Mouse (Mus musculus) intestine, embryonic 15.5 days (tissue): Measurements from ENCODE around the gene Tfap4. TPM values are rescaled to one million over a fixed set of nuclear protein-coding genes. Genes with fewer than 3 reads are reported as not detected.

ENCODE experiments used
- ATAC-seq: fragments of 200-750 bp; cut with Nextera tagmentation; 2 replicates; pipeline ENCODE4 v1.8.0; 2017; ENCODE audit warnings: moderate TSS enrichment, moderate library complexity
- H3K27ac ChIP-seq: fragments of 300-500 bp; sonication (generic); 2 replicates; pipeline ENCODE4 v1.5.1; 2015; ENCODE audit warnings: mild to moderate bottlenecking, inconsistent platforms
- H3K27me3 ChIP-seq: fragments of 300-500 bp; sonication (generic); replicated peaks from 2 replicates; pipeline ENCODE4 v1.6.1; 2015; ENCODE audit warnings: inconsistent platforms
- H3K36me3 ChIP-seq: fragments of 300-500 bp; sonication (generic); 2 replicates; pipeline ENCODE4 v1.6.1; 2015; ENCODE audit warnings: inconsistent platforms
- H3K4me1 ChIP-seq: fragments of 300-500 bp; sonication (generic); replicated peaks from 2 replicates; pipeline ENCODE4 v1.6.1; 2015; ENCODE audit warnings: inconsistent platforms
- H3K4me2 ChIP-seq: fragments of 300-500 bp; sonication (generic); replicated peaks from 2 replicates; pipeline ENCODE4 v1.6.1; 2015; ENCODE audit warnings: mild to moderate bottlenecking, inconsistent platforms
- H3K4me3 ChIP-seq: fragments of 300-500 bp; sonication (generic); replicated peaks from 2 replicates; pipeline ENCODE4 v1.5.1; 2015; ENCODE audit warnings: inconsistent platforms
- H3K9ac ChIP-seq: fragments of 300-500 bp; sonication (generic); 2 replicates; pipeline ENCODE4 v1.6.1; 2015; ENCODE audit warnings: inconsistent platforms
- H3K9me3 ChIP-seq: fragments of 300-500 bp; sonication (generic); 2 replicates; pipeline ENCODE4 v1.6.1; 2016; ENCODE audit warnings: inconsistent platforms
- WGBS: fragments of 180-500 bp; shearing (Covaris S2); methylation state at CpG from one replicate; pipeline ENCODE4 v1.1.7; 2015; 5-methylcytosine and 5-hydroxymethylcytosine counted together
- polyA plus RNA-seq: library from polyadenylated mRNA; unstranded; fragments of >200 nt; fragmentation: Nextera tagmentation; extraction: Ambion mirVana; gene quantifications from 2 replicates; pipeline ENCODE4 v1.2.1, GENCODE M21; 2015

The Tfap4 gene
- polyA plus RNA-seq, 1 experiment from 2014 or later = 28.8 TPM

- WGBS = 23% methylated on average over 6 of the region's 6 CpGs
- ATAC-seq = no peak
- Histone ChIP-seq H3K4me3 (no peak overlapping the region), H3K4me2 (peak overlapping the region; percentile 27; the same call in 1 of the 2 replicates), H3K9ac (0 out of 2 replicates have a peak overlapping the region, but pooled peaks have one; percentile 13), H3K27ac (no peak overlapping the region), H3K4me1 (peaks cover 86% of the 10 kb centered on the region), H3K27me3 (no peaks in the 10 kb centered on the region), H3K36me3 (no peaks in the 10 kb centered on the region), H3K9me3 (no peaks in the 10 kb centered on the region)
These were observed 39.4 kb upstream of the Tfap4 start for GRCm38 (mm10) chr16:4598891-4599543.

GRCm38 (mm10) chr16:4598041-4598440 is 38.4 kb upstream of the Tfap4 start:
- 62% methylated on average over 5 of the region's 5 CpGs for WGBS
- H3K9me3 ChIP-seq = no peaks in the 10 kb centered on the region
- no peak for ATAC-seq
- H3K4me1 ChIP-seq = peaks cover 79% of the 10 kb centered on the region
- peak overlapping the region; percentile 15; the same call in 1 of the 2 replicates for H3K9ac ChIP-seq
- no peaks in the 10 kb centered on the region for H3K27me3 ChIP-seq
- H3K4me2 ChIP-seq = peak overlapping the region; percentile 91
- no peaks in the 10 kb centered on the region for H3K36me3 ChIP-seq
- 0 out of 2 replicates have a peak overlapping the region, but pooled peaks have one; percentile 13 for H3K27ac ChIP-seq
- no peak overlapping the region for H3K4me3 ChIP-seq

- Histone ChIP-seq H3K27ac (peak overlapping the region; percentile 13; the same call in 1 of the 2 replicates), H3K36me3 (no peaks in the 10 kb centered on the region), H3K4me1 (peaks cover 75% of the 10 kb centered on the region), H3K4me3 (peak overlapping the region; percentile 22; the same call in 1 of the 2 replicates), H3K4me2 (peak overlapping the region; percentile 91), H3K9me3 (no peaks in the 10 kb centered on the region), H3K27me3 (no peaks in the 10 kb centered on the region), H3K9ac (no peak overlapping the region)
- 47% methylated on average over 7 of the region's 7 CpGs for WGBS
- ATAC-seq = no peak
These were observed 37.6 kb upstream of the Tfap4 start for GRCm38 (mm10) chr16:4597296-4597695.

- WGBS = 54% methylated on average over 2 of the region's 2 CpGs
- Histone ChIP-seq H3K27ac (peak overlapping the region; percentile 13; the same call in 1 of the 2 replicates), H3K4me2 (peak overlapping the region; percentile 91), H3K27me3 (no peaks in the 10 kb centered on the region), H3K4me3 (peak overlapping the region; percentile 87), H3K36me3 (no peaks in the 10 kb centered on the region), H3K9ac (no peak overlapping the region), H3K9me3 (no peaks in the 10 kb centered on the region), H3K4me1 (peaks cover 73% of the 10 kb centered on the region)
- no peak for ATAC-seq
These were observed 37.2 kb upstream of the Tfap4 start for GRCm38 (mm10) chr16:4596836-4597235.

- Histone ChIP-seq H3K4me3 (peak overlapping the region; percentile 87), H3K4me1 (peaks cover 68% of the 10 kb centered on the region), H3K9me3 (no peaks in the 10 kb centered on the region), H3K27ac (peak overlapping the region; percentile 94; the same call in 1 of the 2 replicates), H3K4me2 (peak overlapping the region; percentile 91), H3K27me3 (no peaks in the 10 kb centered on the region), H3K36me3 (no peaks in the 10 kb centered on the region), H3K9ac (peak overlapping the region; percentile 90)
- ATAC-seq = no peak
- 24% methylated on average over 3 of the region's 3 CpGs for WGBS
These were observed 36.6 kb upstream of the Tfap4 start for GRCm38 (mm10) chr16:4596141-4596728.

GRCm38 (mm10) chr16:4595527-4595963 is 35.9 kb upstream of the Tfap4 start:
- peaks cover 61% of the 10 kb centered on the region for H3K4me1 ChIP-seq
- 4% methylated on average over 5 of the region's 5 CpGs for WGBS
- no peaks in the 10 kb centered on the region for H3K27me3 ChIP-seq
- H3K27ac ChIP-seq = peak overlapping the region; percentile 94
- H3K9me3 ChIP-seq = no peaks in the 10 kb centered on the region
- peak; percentile 43 for ATAC-seq
- H3K36me3 ChIP-seq = peaks cover 5% of the 10 kb centered on the region; the same call in 1 of the 2 replicates
- peak overlapping the region; percentile 90 for H3K9ac ChIP-seq
- peak overlapping the region; percentile 87 for H3K4me3 ChIP-seq
- peak overlapping the region; percentile 91 for H3K4me2 ChIP-seq

GRCm38 (mm10) chr16:4594814-4595526 is 35.3 kb upstream of the Tfap4 start:
- H3K9ac ChIP-seq = peak overlapping the region; percentile 90
- H3K4me2 ChIP-seq = peak overlapping the region; percentile 91
- peaks cover 55% of the 10 kb centered on the region for H3K4me1 ChIP-seq
- no peaks in the 10 kb centered on the region for H3K27me3 ChIP-seq
- WGBS = under 1% methylated on average over 43 of the region's 52 CpGs
- H3K27ac ChIP-seq = peak overlapping the region; percentile 94
- ATAC-seq = peak; percentile 13
- H3K4me3 ChIP-seq = peak overlapping the region; percentile 87
- H3K9me3 ChIP-seq = no peaks in the 10 kb centered on the region
- peaks cover 7% of the 10 kb centered on the region; the same call in 1 of the 2 replicates for H3K36me3 ChIP-seq

- H3K9ac ChIP-seq = peak within 1 kb of the TSS; percentile 90
- WGBS = under 1% methylated on average over 37 of the region's 74 CpGs
- H3K27me3 ChIP-seq = no peaks in the 10 kb centered on the region
- H3K4me1 ChIP-seq = peaks cover 48% of the 10 kb centered on the region
- H3K4me2 ChIP-seq = peak within 1 kb of the TSS; percentile 91
- H3K27ac ChIP-seq = peak within 1 kb of the TSS; percentile 94
- no peaks in the 10 kb centered on the region for H3K9me3 ChIP-seq
- peak within 1 kb of the TSS; percentile 87 for H3K4me3 ChIP-seq
- H3K36me3 ChIP-seq = peaks cover 9% of the 10 kb centered on the region; the same call in 1 of the 2 replicates
- ATAC-seq = peak; percentile 85
These were observed 34.5 kb upstream of the Tfap4 start, which contains the start of gene Glis2 for GRCm38 (mm10) chr16:4593971-4594813. TSS of gene Glis2 (plus strand) at chr16:4594713.

GRCm38 (mm10) chr16:4592909-4593875 is 33.5 kb upstream of the Tfap4 start:
- Histone ChIP-seq H3K4me2 (peak overlapping the region; percentile 91), H3K4me1 (peaks cover 38% of the 10 kb centered on the region), H3K9ac (peak overlapping the region; percentile 90), H3K4me3 (peak overlapping the region; percentile 87), H3K27me3 (no peaks in the 10 kb centered on the region), H3K27ac (peak overlapping the region; percentile 94), H3K36me3 (peaks cover 9% of the 10 kb centered on the region; the same call in 1 of the 2 replicates), H3K9me3 (no peaks in the 10 kb centered on the region)
- ATAC-seq = no peak
- WGBS = 10% methylated on average over 32 of the region's 32 CpGs

GRCm38 (mm10) chr16:4590236-4590635 is 30.6 kb upstream of the Tfap4 start:
- Histone ChIP-seq H3K27me3 (no peaks in the 10 kb centered on the region), H3K27ac (no peak overlapping the region), H3K9me3 (no peaks in the 10 kb centered on the region), H3K4me2 (no peak overlapping the region), H3K9ac (no peak overlapping the region), H3K36me3 (peaks cover 9% of the 10 kb centered on the region; the same call in 1 of the 2 replicates), H3K4me3 (no peak overlapping the region), H3K4me1 (peaks cover 30% of the 10 kb centered on the region)
- WGBS = 94% methylated on average over 9 of the region's 9 CpGs
- ATAC-seq = no peak
